Mouse (Mus musculus): ENCODE results near the gene Tmem132e.

The Tmem132e gene

GRCm38 (mm10) chr11:82428801-82429200, 40.1 kb downstream of the Tmem132e start:
- no peak for DNase-seq (ENCODE audit: extremely low read depth, low read depth, low spot score)

DNA sequence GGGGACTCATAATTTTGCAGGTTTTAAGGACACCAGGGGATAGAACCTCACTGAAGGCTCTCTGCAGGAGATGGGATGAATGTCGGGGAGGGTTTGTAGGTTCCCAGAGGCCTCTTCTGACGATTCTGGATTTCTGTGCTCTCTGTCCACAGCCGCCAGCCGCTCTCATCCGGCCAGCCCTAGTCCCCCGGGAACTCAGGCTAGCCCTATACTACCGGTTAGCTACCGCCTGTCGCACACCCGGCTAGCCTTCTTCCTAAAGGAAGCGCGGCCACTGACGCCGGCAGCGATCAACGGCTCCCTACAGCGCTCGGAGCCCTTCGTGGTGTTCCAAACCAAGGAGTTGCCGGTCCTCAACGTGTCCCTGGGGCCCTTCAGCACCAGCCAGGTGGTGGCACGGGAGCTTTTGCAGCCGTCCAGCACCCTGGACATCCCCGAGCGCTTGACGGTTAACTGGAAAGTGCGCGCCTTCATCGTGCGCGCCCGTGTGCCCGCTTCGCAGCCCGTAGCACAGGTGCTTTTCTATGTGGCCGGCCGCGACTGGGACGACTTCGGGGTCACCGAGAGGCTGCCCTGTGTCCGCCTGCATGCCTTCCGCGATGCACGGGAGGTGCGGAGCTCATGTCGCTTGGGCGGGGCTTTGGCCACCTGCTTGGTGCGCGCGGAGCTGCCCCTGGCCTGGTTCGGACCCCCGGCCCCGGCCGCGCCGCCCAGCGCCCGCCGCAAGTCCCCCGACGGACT, 45.6 kb downstream of the Tmem132e start:
- no peak for DNase-seq (ENCODE audit: extremely low read depth, low read depth, low spot score)

- no peak for DNase-seq (ENCODE audit: extremely low read depth, low read depth, low spot score)
Measured at GRCm38 (mm10) chr11:82434832-82435182, 46.1 kb downstream of the Tmem132e start.

DNA sequence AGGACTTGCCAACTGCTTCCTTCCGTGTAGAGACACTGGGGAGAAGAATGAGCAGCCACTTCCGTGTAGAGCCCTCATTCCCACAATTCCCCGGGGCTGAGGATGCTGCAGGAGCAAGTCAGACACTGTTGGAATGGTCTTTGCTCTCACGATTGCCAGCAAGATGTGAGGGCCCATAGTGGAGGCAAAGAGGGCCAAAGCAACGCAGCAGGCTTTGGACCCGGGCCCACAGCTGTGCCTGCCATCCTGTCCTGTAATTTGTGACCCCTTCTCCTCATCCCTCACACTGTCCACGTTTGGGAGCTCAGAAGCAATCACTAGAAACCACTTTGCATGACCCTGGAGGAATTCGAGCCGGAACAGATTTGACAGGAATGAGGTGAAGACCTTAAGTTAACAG, 59.8 kb downstream of the Tmem132e start:
- DNase-seq (ENCODE audit: extremely low read depth, low read depth, low spot score) = no peak

GRCm38 (mm10) chr11:82452516-82452915, 63.8 kb downstream of the Tmem132e start:
- DNase-seq (ENCODE audit: extremely low read depth, low read depth, low spot score) = no peak

GRCm38 (mm10) chr11:82453230-82453629, 64.5 kb downstream of the Tmem132e start:
- DNase-seq (ENCODE audit: extremely low read depth, low read depth, low spot score) = no peak

DNA sequence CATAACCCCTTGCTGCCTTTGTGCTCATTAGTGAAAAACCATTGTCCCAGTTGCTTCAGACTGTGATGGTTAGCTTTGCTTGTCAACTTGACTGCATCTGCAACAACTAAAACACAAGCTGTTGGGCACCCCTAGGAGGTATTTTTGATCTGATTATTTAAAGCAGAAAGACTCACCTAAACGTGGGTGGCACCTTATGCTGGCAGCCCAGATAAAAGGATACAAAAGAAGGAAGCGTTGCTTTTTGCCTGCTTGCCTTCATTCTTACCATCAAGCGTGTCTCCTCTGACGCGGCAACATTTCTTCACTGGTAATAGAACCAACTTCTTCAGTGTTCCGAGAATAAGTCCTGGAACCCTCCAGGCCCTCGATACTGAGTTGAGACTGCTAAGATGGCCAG, 72.6 kb downstream of the Tmem132e start:
- DNase-seq (ENCODE audit: extremely low read depth, low read depth, low spot score) = no peak

DNA sequence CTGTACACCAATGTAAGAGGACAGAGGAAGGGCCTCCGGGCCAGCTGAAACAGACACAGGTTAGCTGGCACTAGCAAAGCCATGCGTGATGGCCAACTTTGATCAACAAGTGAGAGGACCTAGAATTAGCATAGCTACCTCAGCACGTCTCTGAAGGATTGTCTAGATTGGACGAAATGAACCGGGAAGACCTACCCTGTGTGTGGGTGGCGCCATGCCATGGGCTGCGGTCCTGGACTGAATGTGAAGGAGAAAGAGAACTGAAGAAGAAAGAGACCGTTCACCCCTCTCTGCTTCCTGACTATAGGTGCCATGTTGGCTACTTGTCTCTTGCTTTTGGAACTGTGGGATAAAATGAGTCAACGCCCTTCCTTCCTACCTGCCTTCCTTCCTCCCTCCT, 76.8 kb downstream of the Tmem132e start:
- DNase-seq (ENCODE audit: extremely low read depth, low read depth, low spot score) = no peak

- DNase-seq (ENCODE audit: extremely low read depth, low read depth, low spot score) = no peak
Measured at GRCm38 (mm10) chr11:82467218-82467617, 78.5 kb downstream of the Tmem132e start.

- DNase-seq (ENCODE audit: extremely low read depth, low read depth, low spot score) = no peak
Measured at GRCm38 (mm10) chr11:82471076-82471475, 82.4 kb downstream of the Tmem132e start.

DNA sequence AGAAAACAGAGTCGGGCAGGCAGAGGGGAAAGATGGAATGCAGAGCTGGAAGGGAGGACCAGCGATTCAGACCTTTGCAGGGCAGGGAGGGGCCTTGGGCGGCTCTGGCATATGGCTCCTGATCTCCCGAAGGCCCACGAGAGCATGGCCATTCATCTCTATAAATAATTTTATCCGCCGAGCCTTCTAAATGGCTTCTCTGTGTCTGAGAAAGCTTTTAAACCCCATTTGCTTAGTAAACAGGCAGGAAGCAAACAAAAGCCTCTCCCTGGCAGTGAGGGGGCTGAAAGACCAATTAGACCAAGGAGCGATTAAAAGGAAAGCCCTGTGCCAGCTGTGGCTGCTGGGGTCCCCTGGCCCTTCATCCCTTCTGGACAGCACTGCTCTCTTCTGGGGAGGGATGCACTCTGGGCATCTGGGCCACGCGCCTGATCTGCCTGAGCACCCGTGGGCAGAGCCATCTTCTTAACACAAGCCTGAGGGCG, 84.5 kb downstream of the Tmem132e start:
- DNase-seq (ENCODE audit: extremely low read depth, low read depth, low spot score) = no peak

GRCm38 (mm10) chr11:82476092-82476491, 87.4 kb downstream of the Tmem132e start:
- DNase-seq (ENCODE audit: extremely low read depth, low read depth, low spot score) = no peak

- DNase-seq (ENCODE audit: extremely low read depth, low read depth, low spot score) = no peak
Measured at GRCm38 (mm10) chr11:82477412-82477811, 88.7 kb downstream of the Tmem132e start.

- DNase-seq (ENCODE audit: extremely low read depth, low read depth, low spot score) = no peak
Measured at GRCm38 (mm10) chr11:82480941-82481340, 92.2 kb downstream of the Tmem132e start.

DNA sequence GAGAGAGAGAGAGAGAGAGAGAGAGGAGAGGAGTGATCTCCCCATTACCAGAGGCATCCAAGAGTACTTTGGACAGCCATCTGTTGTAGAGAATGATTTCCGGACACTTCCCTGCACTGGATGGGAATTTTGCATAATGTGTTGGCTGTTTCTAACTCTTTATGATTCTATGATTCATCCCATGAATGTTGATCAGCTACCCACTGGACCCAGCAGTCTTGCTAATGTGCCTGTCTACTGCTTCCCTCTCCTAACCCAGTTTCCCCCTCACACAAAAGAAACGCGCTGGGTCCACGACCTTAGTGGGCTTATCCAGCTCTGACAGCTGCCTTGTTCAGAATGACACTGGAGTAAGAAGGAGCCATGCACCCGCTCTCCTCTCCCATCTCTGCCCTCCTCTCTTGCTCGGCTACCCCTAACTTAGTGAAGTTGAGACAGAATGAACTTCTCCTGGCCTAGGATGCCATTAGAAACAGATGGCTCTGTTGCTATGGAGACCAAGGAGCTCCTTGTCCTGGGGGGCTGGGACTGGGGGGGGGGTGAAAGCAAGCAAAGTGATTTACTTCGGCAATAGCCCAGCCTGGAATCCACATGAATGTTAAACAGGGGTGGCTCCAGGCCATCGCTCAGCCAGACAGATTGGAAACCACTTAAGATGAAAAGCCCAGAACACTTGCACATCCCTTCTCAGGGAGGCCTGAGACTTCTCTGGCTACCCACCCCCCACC, 98.8 kb downstream of the Tmem132e start:
- DNase-seq (ENCODE audit: extremely low read depth, low read depth, low spot score) = no peak

DNA sequence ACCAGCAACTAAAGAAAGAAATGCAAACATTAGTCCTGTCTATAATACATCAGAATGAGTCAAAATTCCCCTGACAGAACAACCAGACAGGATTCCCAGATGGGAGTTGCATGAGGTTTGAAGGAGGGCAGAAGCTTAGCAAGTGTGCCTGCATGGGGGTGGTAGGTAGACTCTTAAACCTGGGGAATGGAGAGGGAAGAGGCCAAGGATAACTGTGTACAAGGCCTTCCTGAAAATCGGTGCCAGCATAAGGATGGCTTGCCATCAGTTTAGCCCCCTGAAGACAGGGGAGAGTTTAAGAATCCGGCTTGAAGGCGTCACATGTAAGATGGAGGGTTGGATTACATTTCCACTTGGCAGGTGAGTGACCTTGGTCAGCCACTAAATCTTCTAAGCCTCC, 102.2 kb downstream of the Tmem132e start:
- no peak for DNase-seq (ENCODE audit: extremely low read depth, low read depth, low spot score)

All from fat pad, adult 2 months (tissue).